Mouse (Mus musculus) E14TG2a.4 (cell line): Measurements from ENCODE around the gene Zscan21.

ENCODE experiments used
- CTCF ChIP-seq: conservative IDR thresholded peaks from 2 replicates; pipeline ENCODE4 v1.5.1; 2014; ENCODE audit warnings: low read length
- NANOG ChIP-seq: IDR thresholded peaks from 2 replicates; pipeline ENCODE4 v1.6.1; 2014; ENCODE audit warnings: borderline replicate concordance, low read length, mixed read lengths
- POU5F1 ChIP-seq: IDR thresholded peaks from 2 replicates; pipeline ENCODE4 v1.6.1; 2014; ENCODE audit warnings: low read length, borderline replicate concordance

DNA sequence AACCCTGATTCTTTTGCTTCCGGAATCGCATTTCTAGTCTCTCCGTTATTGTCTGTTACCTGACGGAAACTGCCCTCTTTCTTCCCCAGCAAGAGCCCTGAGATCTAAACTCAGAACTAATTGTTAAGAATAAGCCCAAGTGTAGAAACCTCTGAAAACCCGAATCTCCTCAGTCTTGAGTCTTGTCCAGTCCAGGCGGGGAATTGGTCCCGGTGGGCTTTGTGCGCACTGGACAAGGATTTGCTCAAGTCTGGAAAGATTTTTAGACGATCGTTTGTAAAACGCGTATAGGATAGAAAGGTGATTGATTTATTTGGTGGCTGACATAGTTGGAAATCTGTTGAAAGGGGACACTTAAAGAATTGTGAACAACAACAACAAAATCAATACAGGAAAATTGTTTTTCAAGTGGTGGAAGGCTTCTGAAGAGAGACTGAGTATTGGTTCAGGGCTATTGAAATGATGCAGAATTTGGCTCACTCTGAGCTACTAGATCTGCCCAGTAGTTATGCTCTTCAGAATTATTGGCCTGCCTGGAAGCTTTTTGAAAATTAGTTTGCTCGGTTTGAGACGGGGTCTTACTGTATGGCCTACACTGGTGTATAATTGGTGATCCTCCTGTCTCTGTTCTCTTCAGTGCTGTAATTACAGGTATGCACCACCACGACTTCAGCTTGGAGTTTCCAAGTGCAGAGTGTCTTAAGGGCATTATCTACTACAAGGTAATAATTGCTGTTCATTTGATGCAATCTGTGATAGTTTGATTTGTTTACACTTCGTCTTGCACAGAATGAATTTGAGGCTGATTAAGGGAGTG lies 704 bp downstream of the Zscan21 start:
- TF ChIP-seq CTCF: no peak
- no peak for TF ChIP-seq POU5F1
- TF ChIP-seq NANOG: no peak
